12 mouse cellular contexts compared by ENCODE assay signal in the genomic region with DNA sequence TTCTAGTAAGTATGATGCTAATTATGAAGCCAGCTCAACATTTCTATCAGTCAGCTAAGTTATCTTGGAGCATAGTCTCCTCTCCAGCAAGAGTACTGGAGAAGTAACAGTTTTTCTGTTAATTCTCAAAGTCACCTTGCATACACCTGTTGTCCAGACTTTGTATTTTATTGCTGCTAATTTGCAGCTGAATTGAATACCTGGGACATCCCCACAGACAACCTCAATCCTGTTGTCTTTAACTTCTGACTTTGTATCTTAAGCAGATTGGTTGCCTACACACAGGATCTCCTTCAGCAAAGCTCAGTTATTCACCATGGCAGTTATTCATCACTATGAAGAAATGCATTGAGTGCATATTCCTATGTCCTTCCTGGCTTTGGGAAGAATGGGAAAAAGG.
"Had no signal": no experiment of that assay in that cellular context is flagged by ENCODE, and none has a peak within 500 bp of the region (broad histone marks: within the 10 kb centered on the region; RNA-seq: fewer than 3 reads in every experiment).

No protein-coding gene starts in this region.

- DNase-seq: left cerebral cortex, postnatal 4 days; liver; liver, embryonic 13.5 days; liver, postnatal 0 days; lung, adult 18-20 months; lung, adult 2 months; lung, embryonic 14.5 days; lung, postnatal 10 days; lung, postnatal 14 days; lung, postnatal 36 days; lung, postnatal 4 days; midbrain, embryonic 14.5 days had no signal
